Mouse (Mus musculus): Measurements from ENCODE around the gene Gm8773. TPM values are rescaled to one million over a fixed set of nuclear protein-coding genes. Genes with fewer than 3 reads are reported as not detected.

The Gm8773 gene
- total and polyA plus RNA-seq, 3 experiments: 1.6 TPM; not detected in 2

GRCm38 (mm10) chr5:5533656-5534420 lies 39.8 kb upstream of the Gm8773 start:
- TF ChIP-seq PAX5 (IDR thresholded peaks at IDR 0.05; ENCODE audit: low read length) (no peak), EP300 (IDR thresholded peaks at IDR 0.05; ENCODE audit: low read length) (no peak), MAZ (IDR thresholded peaks at IDR 0.05; ENCODE audit: low read depth, low read length) (no peak), JUN (IDR thresholded peaks at IDR 0.05; ENCODE audit: insufficient read depth, low read depth, low read length) (no peak), TBP (conservative IDR thresholded peaks at IDR 0.05; ENCODE audit: low read depth, low read length) (no peak)
- dilution Hi-C loops (cut with MboI; ENCODE audit: extremely low pct_ligation_motif_present, extremely low pct_unique_long_range_greater_than_20kb, low sequenced_read_pairs): no loop called here
- Histone ChIP-seq H3K79me2 (replicated peaks; ENCODE audit: control insufficient read depth, extremely low read depth, insufficient read depth, poor library complexity, severe bottlenecking) (no peaks in the 10 kb centered on the region), H3K4me2 (ENCODE audit: insufficient read depth, low read depth, poor library complexity, severe bottlenecking) (no peak overlapping the region), H3K4me3 (replicated peaks in 1 of 3; ENCODE audit: low read depth in 2 of 3, low read length in 2 of 3, poor library complexity in 1 of 3) (no peak overlapping the region), H3K27me3 (replicated peaks) (no peaks in the 10 kb centered on the region), H3K9me3 (replicated peaks; ENCODE audit: low read length) (no peaks in the 10 kb centered on the region), H3K4me1 (ENCODE audit: control insufficient read depth in 1 of 2, insufficient read depth in 2 of 2) (no peaks in the 10 kb centered on the region), H3K9ac (ENCODE audit: insufficient read depth, low read depth) (no peak overlapping the region), H3K36me3 (replicated peaks in 1 of 2; ENCODE audit: control insufficient read depth in 1 of 2, insufficient read depth in 1 of 2, low read length in 1 of 2) (no peaks in the 10 kb centered on the region), H3K27ac (ENCODE audit: insufficient read depth, low read depth) (no peak overlapping the region)
- DNase-seq (ENCODE audit: extremely low read depth): no peak
- in situ Hi-C loops (cut with MboI; ENCODE audit: low pct_ligation_motif_present, low pct_unique_long_range_greater_than_20kb, low sequenced_read_pairs): no loop called here

GRCm38 (mm10) chr5:5536131-5536530 lies 37.5 kb upstream of the Gm8773 start:
- TF ChIP-seq TBP (conservative IDR thresholded peaks at IDR 0.05; ENCODE audit: low read depth, low read length) (no peak), NRF1 (IDR thresholded peaks at IDR 0.05; ENCODE audit: low read depth, low read length) (no peak), GABPA (IDR thresholded peaks at IDR 0.05; ENCODE audit: insufficient replicate concordance, low read depth, low read length) (no peak), TCF12 (IDR thresholded peaks at IDR 0.05; ENCODE audit: low read depth, low read length) (no peak), POLR2A (IDR thresholded peaks at IDR 0.05; ENCODE audit: low read depth, low read length) (no peak), ZNF384 (IDR thresholded peaks at IDR 0.05; ENCODE audit: low read depth, low read length) (no peak), MEF2A (IDR thresholded peaks at IDR 0.05; ENCODE audit: borderline replicate concordance, low read depth, low read length) (no peak), USF1 (IDR thresholded peaks at IDR 0.05; ENCODE audit: low read depth, low read length) (no peak)
- dilution Hi-C loops (cut with MboI; ENCODE audit: extremely low pct_ligation_motif_present, extremely low pct_unique_long_range_greater_than_20kb, low sequenced_read_pairs): no loop called here

GRCm38 (mm10) chr5:5539771-5540170 lies 33.8 kb upstream of the Gm8773 start:
- DNase-seq (ENCODE audit: extremely low read depth): no peak
- in situ Hi-C loops (cut with MboI; ENCODE audit: low pct_ligation_motif_present, low pct_unique_long_range_greater_than_20kb, low sequenced_read_pairs) (no loop called here), dilution Hi-C loops (cut with MboI; ENCODE audit: extremely low pct_ligation_motif_present, extremely low pct_unique_long_range_greater_than_20kb, low sequenced_read_pairs) (no loop called here)
- TF ChIP-seq ZKSCAN1 (IDR thresholded peaks at IDR 0.05; ENCODE audit: borderline replicate concordance, low read depth, low read length) (no peak), MYC (IDR thresholded peaks at IDR 0.05; ENCODE audit: low read depth, low read length) (no peak), E2F4 (IDR thresholded peaks at IDR 0.05; ENCODE audit: insufficient replicate concordance, low read depth, low read length) (no peak), USF2 (conservative IDR thresholded peaks at IDR 0.05; ENCODE audit: low read depth, low read length) (no peak), NELFE (IDR thresholded peaks at IDR 0.05; ENCODE audit: low read depth, low read length) (no peak), POLR2AphosphoS2 (IDR thresholded peaks at IDR 0.05; ENCODE audit: low read depth, low read length) (no peak), CTCF (conservative IDR thresholded peaks at IDR 0.05 in 1 of 2, IDR thresholded peaks at IDR 0.05 in 1 of 2; ENCODE audit: low read depth in 2 of 2, low read length in 2 of 2) (no peak), MEF2A (IDR thresholded peaks at IDR 0.05; ENCODE audit: borderline replicate concordance, low read depth, low read length) (no peak), GABPA (IDR thresholded peaks at IDR 0.05; ENCODE audit: insufficient replicate concordance, low read depth, low read length) (no peak), JUND (conservative IDR thresholded peaks at IDR 0.05; ENCODE audit: low read depth, low read length) (no peak), RCOR1 (conservative IDR thresholded peaks at IDR 0.05; ENCODE audit: low read depth, low read length) (no peak), MAFK (IDR thresholded peaks at IDR 0.05; ENCODE audit: insufficient replicate concordance, low read length) (no peak), KAT2A (IDR thresholded peaks at IDR 0.05; ENCODE audit: insufficient replicate concordance, low read length) (no peak), BHLHE40 (IDR thresholded peaks at IDR 0.05; ENCODE audit: low read depth, low read length) (no peak)
- Histone ChIP-seq H3K36me3 (replicated peaks in 1 of 2; ENCODE audit: control insufficient read depth in 1 of 2, insufficient read depth in 1 of 2, low read length in 1 of 2) (no peaks in the 10 kb centered on the region), H3K27ac (ENCODE audit: insufficient read depth, low read depth) (no peak overlapping the region), H3K4me2 (ENCODE audit: insufficient read depth, low read depth, poor library complexity, severe bottlenecking) (no peak overlapping the region), H3K27me3 (replicated peaks) (no peaks in the 10 kb centered on the region), H3K4me1 (ENCODE audit: control insufficient read depth in 1 of 2, insufficient read depth in 2 of 2) (no peaks in the 10 kb centered on the region), H3K9me3 (replicated peaks; ENCODE audit: low read length) (no peaks in the 10 kb centered on the region), H3K79me2 (replicated peaks; ENCODE audit: control insufficient read depth, extremely low read depth, insufficient read depth, poor library complexity, severe bottlenecking) (no peaks in the 10 kb centered on the region), H3K4me3 (replicated peaks in 1 of 3; ENCODE audit: low read depth in 2 of 3, low read length in 2 of 3, poor library complexity in 1 of 3) (no peak overlapping the region), H3K9ac (ENCODE audit: insufficient read depth, low read depth) (no peak overlapping the region)

More at GRCm38 (mm10) chr5:5536131-5536530, 37.5 kb upstream of the Gm8773 start:
- DNase-seq (ENCODE audit: extremely low read depth): no peak
- H3K9me3 ChIP-seq (replicated peaks; ENCODE audit: low read length): no peaks in the 10 kb centered on the region
- H3K9ac ChIP-seq (ENCODE audit: insufficient read depth, low read depth): no peak overlapping the region
- H3K36me3 ChIP-seq (replicated peaks in 1 of 2; ENCODE audit: control insufficient read depth in 1 of 2, insufficient read depth in 1 of 2, low read length in 1 of 2): no peaks in the 10 kb centered on the region
- H3K4me3 ChIP-seq (replicated peaks in 1 of 3; ENCODE audit: low read depth in 2 of 3, low read length in 2 of 3, poor library complexity in 1 of 3): no peak overlapping the region
- H3K27ac ChIP-seq (ENCODE audit: insufficient read depth, low read depth): no peak overlapping the region
- in situ Hi-C loops (cut with MboI; ENCODE audit: low pct_ligation_motif_present, low pct_unique_long_range_greater_than_20kb, low sequenced_read_pairs): no loop called here
- no peaks in the 10 kb centered on the region for H3K4me1 ChIP-seq (ENCODE audit: control insufficient read depth in 1 of 2, insufficient read depth in 2 of 2)
- no peaks in the 10 kb centered on the region for H3K79me2 ChIP-seq (replicated peaks; ENCODE audit: control insufficient read depth, extremely low read depth, insufficient read depth, poor library complexity, severe bottlenecking)
- no peak overlapping the region for H3K4me2 ChIP-seq (ENCODE audit: insufficient read depth, low read depth, poor library complexity, severe bottlenecking)
- no peaks in the 10 kb centered on the region for H3K27me3 ChIP-seq (replicated peaks)

All from CH12.LX (cell line).